Mouse (Mus musculus): Measurements from ENCODE around the gene Ret. TPM values are rescaled to one million over a fixed set of nuclear protein-coding genes. Genes with fewer than 3 reads are reported as not detected.

Gene Ret
- polyA plus RNA-seq, 1 experiment from 2014 or later: 0.34 TPM

DNA sequence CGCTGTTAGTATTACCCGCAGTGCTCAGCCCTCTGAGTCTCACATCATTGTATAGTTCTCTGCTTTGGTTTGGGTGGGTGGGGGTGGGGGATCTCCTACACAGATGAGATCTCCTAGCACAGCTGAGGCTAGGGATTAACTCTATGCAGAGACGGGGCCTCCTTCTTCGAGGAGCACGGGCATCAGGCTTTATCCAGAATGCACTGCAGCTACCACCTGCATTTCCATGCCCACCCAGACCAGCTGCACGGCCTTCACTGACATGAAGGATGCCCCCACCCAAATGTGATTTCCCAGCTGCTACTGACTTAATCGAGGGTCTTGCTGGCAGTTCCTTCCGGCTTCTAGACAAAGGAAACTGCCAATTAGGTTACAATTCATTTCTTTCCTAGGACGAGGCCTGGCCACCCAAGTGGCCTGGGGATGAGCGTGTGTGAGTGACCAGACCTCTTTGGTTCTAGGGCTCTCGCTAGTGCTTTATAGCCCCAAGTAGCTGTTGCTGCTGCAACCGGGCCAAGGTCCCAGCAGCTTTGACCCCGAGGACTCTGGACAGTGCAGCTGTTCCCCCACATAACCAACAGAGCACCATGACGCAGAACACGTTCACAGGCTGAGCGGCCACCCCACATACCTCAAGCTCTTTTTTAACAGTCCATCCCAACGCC lies 10.8 kb downstream of the Ret start:
- Histone ChIP-seq H3K4me2 (ENCODE audit: low read depth, low read length) (no peak overlapping the region), H3K27ac (ENCODE audit: low read length) (no peak overlapping the region), H3K36me3 (ENCODE audit: control insufficient read depth, insufficient read depth) (no peaks in the 10 kb centered on the region), H3K27me3 (ENCODE audit: control insufficient read depth, insufficient read depth, low read length) (peaks cover 8% of the 10 kb centered on the region), H3K9me3 (replicated peaks; ENCODE audit: control insufficient read depth, low read length) (no peaks in the 10 kb centered on the region), H3K4me1 (ENCODE audit: control insufficient read depth, insufficient read depth, low read length) (no peaks in the 10 kb centered on the region; the same call in 1 of the 2 replicates), H3K4me3 (ENCODE audit: low read length) (no peak overlapping the region), H3K9ac (ENCODE audit: low read length) (no peak overlapping the region)
- no peak for ATAC-seq (replicated peaks; ENCODE audit: extremely low read depth, insufficient read depth, low FRiP score)
- WGBS: 78% methylated on average over 17 of the region's 17 CpGs

DNA sequence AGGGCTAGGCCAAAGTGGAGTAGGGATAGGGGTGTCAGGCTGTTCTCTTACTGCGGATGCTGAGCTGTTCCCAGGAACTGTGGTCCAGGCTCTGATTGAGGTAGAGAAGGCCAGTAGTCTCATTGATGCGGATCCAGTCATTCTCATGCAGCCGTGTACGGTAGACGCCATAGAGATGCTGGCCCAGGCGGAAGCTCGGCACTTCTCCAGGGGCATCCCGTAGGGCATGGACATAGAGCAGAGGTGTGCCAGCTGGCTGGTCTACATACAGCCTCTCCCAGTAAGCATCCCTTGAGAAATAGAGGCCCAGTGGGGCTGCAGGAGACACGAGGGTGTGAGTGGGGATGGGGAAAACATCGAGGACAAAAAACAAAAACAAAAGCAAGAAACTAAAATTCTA lies 13.4 kb downstream of the Ret start:
- 84% methylated on average over 10 of the region's 10 CpGs for WGBS

DNA sequence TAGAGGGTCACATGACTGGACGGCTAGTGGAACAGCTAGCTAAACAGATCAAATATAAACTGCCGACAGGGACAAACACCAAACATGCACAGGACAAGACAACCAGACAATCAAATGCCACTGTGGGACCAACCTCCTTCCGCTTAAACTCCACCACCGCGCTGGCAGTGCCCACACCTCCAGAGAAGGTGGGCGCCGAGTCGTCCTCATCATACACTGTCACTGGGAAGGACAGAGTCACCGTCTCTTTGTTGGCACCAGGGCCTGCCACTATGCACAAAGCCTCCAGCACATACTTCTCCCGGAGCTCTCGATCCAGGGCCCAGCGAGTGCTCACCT lies 17.5 kb downstream of the Ret start:
- Histone ChIP-seq H3K4me3 (ENCODE audit: low read length) (no peak overlapping the region), H3K4me2 (ENCODE audit: low read depth, low read length) (no peak overlapping the region), H3K27me3 (ENCODE audit: control insufficient read depth, insufficient read depth, low read length) (0 out of 2 replicates have a peak, but pooled peaks cover 4% of the 10 kb centered on the region), H3K36me3 (ENCODE audit: control insufficient read depth, insufficient read depth) (no peaks in the 10 kb centered on the region), H3K9me3 (replicated peaks; ENCODE audit: control insufficient read depth, low read length) (no peaks in the 10 kb centered on the region), H3K9ac (ENCODE audit: low read length) (no peak overlapping the region), H3K27ac (ENCODE audit: low read length) (no peak overlapping the region), H3K4me1 (ENCODE audit: control insufficient read depth, insufficient read depth, low read length) (peaks cover 3% of the 10 kb centered on the region; the same call in 1 of the 2 replicates)
- 0 out of 2 replicates have a peak, but pooled peaks have one; percentile 10 for ATAC-seq (replicated peaks; ENCODE audit: extremely low read depth, insufficient read depth, low FRiP score)
- 67% methylated on average over 12 of the region's 12 CpGs for WGBS

More for the DNA sequence above, 13.4 kb downstream of the Ret start:
- H3K9ac ChIP-seq (ENCODE audit: low read length): no peak overlapping the region
- H3K36me3 ChIP-seq (ENCODE audit: control insufficient read depth, insufficient read depth): no peaks in the 10 kb centered on the region
- H3K9me3 ChIP-seq (replicated peaks; ENCODE audit: control insufficient read depth, low read length): no peaks in the 10 kb centered on the region
- H3K27ac ChIP-seq (ENCODE audit: low read length): no peak overlapping the region
- no peak overlapping the region for H3K4me2 ChIP-seq (ENCODE audit: low read depth, low read length)
- H3K27me3 ChIP-seq (ENCODE audit: control insufficient read depth, insufficient read depth, low read length): peaks cover 8% of the 10 kb centered on the region; the same call in 1 of the 2 replicates
- peaks cover 3% of the 10 kb centered on the region; the same call in 1 of the 2 replicates for H3K4me1 ChIP-seq (ENCODE audit: control insufficient read depth, insufficient read depth, low read length)
- no peak for ATAC-seq (replicated peaks; ENCODE audit: extremely low read depth, insufficient read depth, low FRiP score)
- no peak overlapping the region for H3K4me3 ChIP-seq (ENCODE audit: low read length)

DNA sequence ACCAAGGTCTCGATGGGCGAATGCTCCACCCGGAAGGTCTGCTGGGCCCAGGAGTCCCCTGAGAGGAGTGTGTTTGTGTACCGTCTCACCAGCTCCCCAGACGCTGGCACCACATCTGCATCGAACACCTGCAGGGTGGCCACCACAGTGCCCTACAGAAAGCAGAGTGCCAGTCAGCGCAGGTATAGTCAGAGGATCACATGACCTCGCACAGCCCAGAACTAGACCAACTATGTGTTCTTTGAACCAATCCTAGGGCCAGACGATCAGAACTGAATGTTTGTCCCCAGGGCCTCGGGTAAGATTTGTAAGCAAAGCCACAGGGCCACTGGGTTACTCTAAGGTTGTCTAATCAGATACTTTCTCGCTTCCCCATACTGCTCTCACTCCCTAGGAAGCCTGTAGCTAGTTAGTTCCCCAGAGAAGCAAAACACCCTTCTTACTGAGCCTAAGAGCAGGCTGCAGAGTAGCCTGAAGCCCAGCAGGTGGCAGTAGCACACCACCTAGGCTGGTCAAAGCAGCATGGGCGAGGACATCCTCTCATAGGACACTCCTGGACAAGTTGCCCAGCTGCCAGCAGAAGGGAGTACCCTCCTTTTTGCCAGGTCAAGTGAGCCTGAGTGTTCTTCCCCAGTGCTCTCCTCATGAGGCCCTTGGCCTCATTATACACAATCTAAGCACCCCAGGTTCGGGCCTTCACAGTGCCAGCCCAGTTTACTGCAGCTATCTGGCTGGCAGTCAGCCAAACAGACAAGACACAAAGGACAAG lies 18.0 kb downstream of the Ret start:
- H3K27me3 ChIP-seq (ENCODE audit: control insufficient read depth, insufficient read depth, low read length): 0 out of 2 replicates have a peak, but pooled peaks cover 4% of the 10 kb centered on the region
- H3K4me3 ChIP-seq (ENCODE audit: low read length): no peak overlapping the region
- no peak overlapping the region for H3K27ac ChIP-seq (ENCODE audit: low read length)
- H3K36me3 ChIP-seq (ENCODE audit: control insufficient read depth, insufficient read depth): no peaks in the 10 kb centered on the region
- H3K4me1 ChIP-seq (ENCODE audit: control insufficient read depth, insufficient read depth, low read length): peaks cover 3% of the 10 kb centered on the region; the same call in 1 of the 2 replicates
- H3K4me2 ChIP-seq (ENCODE audit: low read depth, low read length): no peak overlapping the region
- no peaks in the 10 kb centered on the region for H3K9me3 ChIP-seq (replicated peaks; ENCODE audit: control insufficient read depth, low read length)
- 53% methylated on average over 13 of the region's 13 CpGs for WGBS
- H3K9ac ChIP-seq (ENCODE audit: low read length): no peak overlapping the region
- peak; percentile 80; the same call in 1 of the 2 replicates for ATAC-seq (replicated peaks; ENCODE audit: extremely low read depth, insufficient read depth, low FRiP score)

GRCm38 (mm10) chr6:118173975-118174328 lies 23.6 kb downstream of the Ret start:
- no peak overlapping the region for H3K4me3 ChIP-seq (ENCODE audit: low read length)
- no peaks in the 10 kb centered on the region for H3K36me3 ChIP-seq (ENCODE audit: control insufficient read depth, insufficient read depth)
- no peaks in the 10 kb centered on the region for H3K4me1 ChIP-seq (ENCODE audit: control insufficient read depth, insufficient read depth, low read length)
- H3K9ac ChIP-seq (ENCODE audit: low read length): no peak overlapping the region
- H3K27ac ChIP-seq (ENCODE audit: low read length): no peak overlapping the region
- WGBS: 76% methylated on average over 5 of the region's 5 CpGs
- H3K4me2 ChIP-seq (ENCODE audit: low read depth, low read length): no peak overlapping the region
- no peak for ATAC-seq (replicated peaks; ENCODE audit: extremely low read depth, insufficient read depth, low FRiP score)
- no peaks in the 10 kb centered on the region for H3K27me3 ChIP-seq (ENCODE audit: control insufficient read depth, insufficient read depth, low read length)
- no peaks in the 10 kb centered on the region for H3K9me3 ChIP-seq (replicated peaks; ENCODE audit: control insufficient read depth, low read length)

DNA sequence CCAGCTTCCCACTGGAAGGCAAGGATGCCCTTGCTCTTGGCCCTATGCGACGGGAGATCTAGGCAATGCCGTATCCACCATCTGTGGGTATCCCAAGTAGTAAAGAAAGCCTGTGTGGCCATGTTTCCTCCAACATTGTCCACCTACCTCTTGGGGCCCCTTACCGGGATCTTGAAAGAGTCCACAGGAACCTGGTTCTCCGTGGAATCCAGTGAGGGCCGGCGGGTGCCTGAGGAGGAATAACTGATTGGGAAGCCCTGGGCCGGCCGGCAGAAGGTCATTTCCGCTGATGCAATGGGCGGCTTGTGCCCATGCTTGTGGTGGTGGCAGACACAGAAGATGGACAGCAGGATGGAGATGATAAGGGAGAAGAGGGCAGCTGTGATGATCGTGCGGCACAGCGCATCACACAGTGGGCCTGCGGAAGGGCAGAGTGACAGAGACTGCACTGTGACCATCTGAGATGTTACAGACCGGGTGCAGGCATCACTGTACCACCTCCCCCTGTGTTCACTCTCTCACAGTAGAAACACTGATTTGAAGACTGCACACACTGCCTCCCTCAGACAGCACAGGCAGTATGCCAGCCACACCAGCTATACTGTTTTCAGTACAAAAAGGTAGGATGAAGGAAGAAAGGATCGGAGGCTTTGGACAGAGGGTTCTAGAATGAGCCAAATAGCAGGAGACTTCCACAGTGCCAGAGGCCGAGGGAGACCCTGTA lies 24.1 kb downstream of the Ret start:
- Histone ChIP-seq H3K9me3 (replicated peaks; ENCODE audit: control insufficient read depth, low read length) (no peaks in the 10 kb centered on the region), H3K27ac (ENCODE audit: low read length) (no peak overlapping the region), H3K4me1 (ENCODE audit: control insufficient read depth, insufficient read depth, low read length) (no peaks in the 10 kb centered on the region), H3K4me3 (ENCODE audit: low read length) (no peak overlapping the region), H3K27me3 (ENCODE audit: control insufficient read depth, insufficient read depth, low read length) (no peaks in the 10 kb centered on the region), H3K4me2 (ENCODE audit: low read depth, low read length) (no peak overlapping the region), H3K36me3 (ENCODE audit: control insufficient read depth, insufficient read depth) (no peaks in the 10 kb centered on the region), H3K9ac (ENCODE audit: low read length) (no peak overlapping the region)
- no peak for ATAC-seq (replicated peaks; ENCODE audit: extremely low read depth, insufficient read depth, low FRiP score)
- 88% methylated on average over 18 of the region's 18 CpGs for WGBS

GRCm38 (mm10) chr6:118171386-118171785 lies 26.1 kb downstream of the Ret start:
- no peak overlapping the region for H3K4me2 ChIP-seq (ENCODE audit: low read depth, low read length)
- H3K27ac ChIP-seq (ENCODE audit: low read length): no peak overlapping the region
- H3K9me3 ChIP-seq (replicated peaks; ENCODE audit: control insufficient read depth, low read length): no peaks in the 10 kb centered on the region
- 84% methylated on average over 7 of the region's 7 CpGs for WGBS
- H3K36me3 ChIP-seq (ENCODE audit: control insufficient read depth, insufficient read depth): no peaks in the 10 kb centered on the region
- H3K4me3 ChIP-seq (ENCODE audit: low read length): no peak overlapping the region
- no peaks in the 10 kb centered on the region for H3K27me3 ChIP-seq (ENCODE audit: control insufficient read depth, insufficient read depth, low read length)
- H3K9ac ChIP-seq (ENCODE audit: low read length): no peak overlapping the region
- no peaks in the 10 kb centered on the region for H3K4me1 ChIP-seq (ENCODE audit: control insufficient read depth, insufficient read depth, low read length)
- no peak for ATAC-seq (replicated peaks; ENCODE audit: extremely low read depth, insufficient read depth, low FRiP score)

- H3K27ac ChIP-seq (ENCODE audit: low read length): no peak overlapping the region
- no peaks in the 10 kb centered on the region for H3K9me3 ChIP-seq (replicated peaks; ENCODE audit: control insufficient read depth, low read length)
- H3K4me1 ChIP-seq (ENCODE audit: control insufficient read depth, insufficient read depth, low read length): no peaks in the 10 kb centered on the region
- no peak overlapping the region for H3K4me2 ChIP-seq (ENCODE audit: low read depth, low read length)
- no peaks in the 10 kb centered on the region for H3K27me3 ChIP-seq (ENCODE audit: control insufficient read depth, insufficient read depth, low read length)
- 86% methylated on average over 14 of the region's 14 CpGs for WGBS
- no peak for ATAC-seq (replicated peaks; ENCODE audit: extremely low read depth, insufficient read depth, low FRiP score)
- no peaks in the 10 kb centered on the region for H3K36me3 ChIP-seq (ENCODE audit: control insufficient read depth, insufficient read depth)
- no peak overlapping the region for H3K9ac ChIP-seq (ENCODE audit: low read length)
- H3K4me3 ChIP-seq (ENCODE audit: low read length): no peak overlapping the region
These were observed 29.4 kb downstream of the Ret start for GRCm38 (mm10) chr6:118168106-118168505.

- Histone ChIP-seq H3K9me3 (replicated peaks; ENCODE audit: control insufficient read depth, low read length) (no peaks in the 10 kb centered on the region), H3K4me3 (ENCODE audit: low read length) (no peak overlapping the region), H3K4me1 (ENCODE audit: control insufficient read depth, insufficient read depth, low read length) (no peaks in the 10 kb centered on the region), H3K36me3 (ENCODE audit: control insufficient read depth, insufficient read depth) (no peaks in the 10 kb centered on the region), H3K9ac (ENCODE audit: low read length) (no peak overlapping the region), H3K27me3 (ENCODE audit: control insufficient read depth, insufficient read depth, low read length) (no peaks in the 10 kb centered on the region), H3K27ac (ENCODE audit: low read length) (no peak overlapping the region), H3K4me2 (ENCODE audit: low read depth, low read length) (no peak overlapping the region)
- peak; percentile 45 for ATAC-seq (replicated peaks; ENCODE audit: extremely low read depth, insufficient read depth, low FRiP score)
- 67% methylated on average over 9 of the region's 9 CpGs for WGBS
These were observed 30.5 kb downstream of the Ret start for GRCm38 (mm10) chr6:118167013-118167412.
